Mouse (Mus musculus): ENCODE measurements around the gene Cox7a2.

- TF ChIP-seq CTCF (IDR thresholded peaks at IDR 0.05; ENCODE audit: low read depth) (no peak), EP300 (optimal IDR thresholded peaks at IDR 0.05) (no peak)
Measured at GRCm38 (mm10) chr9:79809411-79809810, 49.7 kb upstream of the Cox7a2 start.
